ENCODE assay signal across 26 mouse cellular contexts in genomic region chr7:138503016-138503415, GRCm38 (mm10).
A peak's percentile ranks its signal among the peaks of the same experiment; 100 is the strongest.
DNase-seq lines count a peak whose midpoint lies in the region; ATAC-seq and TF ChIP-seq lines count a peak whose summit lies in the region.
"Had no signal": no experiment of that assay in that cellular context is flagged by ENCODE, and none has a peak within 500 bp of the region (broad histone marks: within the 10 kb centered on the region; RNA-seq: fewer than 3 reads in every experiment).

No protein-coding gene starts in this region.

- no peak overlapping the region for H3K4me2 ChIP-seq in hindbrain, embryonic 13.5 days
- H3K4me2 ChIP-seq in kidney, postnatal 0 days (ENCODE audit: low read length) = no peak overlapping the region
- H3K4me2 ChIP-seq in midbrain, embryonic 11.5 days = no peak overlapping the region
- H3K4me2 ChIP-seq in neural tube, embryonic 11.5 days (ENCODE audit: low read depth) = no peak overlapping the region
- H3K4me2 ChIP-seq: hindbrain, embryonic 14.5 days; limb, embryonic 12.5 days; liver, embryonic 12.5 days; midbrain, embryonic 13.5 days; neural tube, embryonic 13.5 days had no signal

- no peaks in the 10 kb centered on the region for H3K36me3 ChIP-seq in hindbrain, embryonic 10.5 days
- H3K36me3 ChIP-seq in hindbrain, embryonic 13.5 days = no peaks in the 10 kb centered on the region
- no peaks in the 10 kb centered on the region for H3K36me3 ChIP-seq in kidney, postnatal 0 days (ENCODE audit: insufficient read depth, low read length)
- H3K36me3 ChIP-seq in midbrain, embryonic 10.5 days = no peaks in the 10 kb centered on the region
- H3K36me3 ChIP-seq in midbrain, embryonic 11.5 days (ENCODE audit: control insufficient read depth, insufficient read depth, low read length) = no peaks in the 10 kb centered on the region
- no peaks in the 10 kb centered on the region for H3K36me3 ChIP-seq in neural tube, embryonic 11.5 days (ENCODE audit: control insufficient read depth, insufficient read depth, low read length)
- H3K36me3 ChIP-seq: forebrain, embryonic 10.5 days; limb, embryonic 12.5 days; liver, embryonic 12.5 days; midbrain, embryonic 13.5 days; neural tube, embryonic 13.5 days had no signal

- peaks cover 27% of the 10 kb centered on the region for H3K4me1 ChIP-seq in hindbrain, embryonic 10.5 days (replicated peaks)
- H3K4me1 ChIP-seq in hindbrain, embryonic 13.5 days (replicated peaks) = peaks cover 17% of the 10 kb centered on the region; the same call in 1 of the 2 replicates
- no peaks in the 10 kb centered on the region for H3K4me1 ChIP-seq in kidney, postnatal 0 days (replicated peaks; ENCODE audit: insufficient read depth, low read length)
- peaks cover 10% of the 10 kb centered on the region for H3K4me1 ChIP-seq in midbrain, embryonic 10.5 days
- no peaks in the 10 kb centered on the region for H3K4me1 ChIP-seq in midbrain, embryonic 11.5 days (ENCODE audit: control insufficient read depth, insufficient read depth, low read length)
- 0 out of 2 replicates have a peak, but pooled peaks cover 3% of the 10 kb centered on the region for H3K4me1 ChIP-seq in neural tube, embryonic 11.5 days (ENCODE audit: control insufficient read depth, insufficient read depth, low read length)
- H3K4me1 ChIP-seq: limb, embryonic 12.5 days; liver, embryonic 12.5 days had no signal

- peak overlapping the region; percentile 40; the same call in 1 of the 2 replicates for H3K27ac ChIP-seq in hindbrain, embryonic 10.5 days
- H3K27ac ChIP-seq in hindbrain, embryonic 13.5 days = no peak overlapping the region
- no peak overlapping the region for H3K27ac ChIP-seq in kidney, postnatal 0 days
- peak overlapping the region; percentile 42; the same call in 1 of the 2 replicates for H3K27ac ChIP-seq in midbrain, embryonic 10.5 days (replicated peaks)
- H3K27ac ChIP-seq in midbrain, embryonic 11.5 days (ENCODE audit: low read depth, low read length) = no peak overlapping the region
- no peak overlapping the region for H3K27ac ChIP-seq in neural tube, embryonic 11.5 days (ENCODE audit: low read depth, low read length)
- H3K27ac ChIP-seq: forebrain, embryonic 10.5 days; heart, adult 2 months; hindbrain, embryonic 14.5 days; limb, embryonic 12.5 days; liver, embryonic 12.5 days; midbrain, embryonic 13.5 days; neural tube, embryonic 13.5 days had no signal

- H3K9ac ChIP-seq in hindbrain, embryonic 13.5 days = no peak overlapping the region
- no peak overlapping the region for H3K9ac ChIP-seq in kidney, postnatal 0 days (ENCODE audit: low read depth, low read length)
- H3K9ac ChIP-seq in midbrain, embryonic 11.5 days (ENCODE audit: low read length) = no peak overlapping the region
- no peak overlapping the region for H3K9ac ChIP-seq in neural tube, embryonic 11.5 days (ENCODE audit: low read length)
- H3K9ac ChIP-seq: hindbrain, embryonic 14.5 days; limb, embryonic 12.5 days; liver, embryonic 12.5 days; midbrain, embryonic 13.5 days; neural tube, embryonic 13.5 days had no signal

- no peak overlapping the region for H3K4me3 ChIP-seq in hindbrain, embryonic 10.5 days
- no peak overlapping the region for H3K4me3 ChIP-seq in hindbrain, embryonic 13.5 days
- H3K4me3 ChIP-seq in kidney, postnatal 0 days (replicated peaks; ENCODE audit: low read depth, low read length) = no peak overlapping the region
- H3K4me3 ChIP-seq in midbrain, embryonic 10.5 days = no peak overlapping the region
- H3K4me3 ChIP-seq in midbrain, embryonic 11.5 days (ENCODE audit: low read depth, low read length) = no peak overlapping the region
- H3K4me3 ChIP-seq in neural tube, embryonic 11.5 days (ENCODE audit: low read depth, low read length) = no peak overlapping the region
- H3K4me3 ChIP-seq: forebrain, embryonic 10.5 days; heart, adult 2 months; limb, embryonic 12.5 days; liver, embryonic 12.5 days; midbrain, embryonic 13.5 days; neural tube, embryonic 13.5 days had no signal

- ATAC-seq in hindbrain, embryonic 13.5 days (ENCODE audit: low FRiP score) = no peak
- peak; percentile 40; the same call in 1 of the 2 replicates for ATAC-seq in kidney, postnatal 0 days (replicated peaks; ENCODE audit: low FRiP score, low read depth)
- no peak for ATAC-seq in midbrain, embryonic 11.5 days (ENCODE audit: low FRiP score)
- ATAC-seq in neural tube, embryonic 11.5 days (ENCODE audit: insufficient read depth, low FRiP score, low TSS enrichment) = no peak
- ATAC-seq: CD4-positive, CD25-positive, alpha-beta regulatory T cell, adult 4 months; forebrain, embryonic 16.5 days; inflammation-experienced regulatory T-cells, adult 6 months; liver, embryonic 12.5 days; midbrain, embryonic 13.5 days had no signal

- TF ChIP-seq CTCF in kidney, postnatal 0 days (IDR thresholded peaks at IDR 0.05; ENCODE audit: low read depth) = no peak

- H3K9me3 ChIP-seq in hindbrain, embryonic 10.5 days = no peaks in the 10 kb centered on the region
- H3K9me3 ChIP-seq in hindbrain, embryonic 13.5 days = 0 out of 2 replicates have a peak, but pooled peaks cover 4% of the 10 kb centered on the region
- no peaks in the 10 kb centered on the region for H3K9me3 ChIP-seq in kidney, postnatal 0 days (replicated peaks; ENCODE audit: low read length)
- no peaks in the 10 kb centered on the region for H3K9me3 ChIP-seq in midbrain, embryonic 10.5 days (replicated peaks)
- no peaks in the 10 kb centered on the region for H3K9me3 ChIP-seq in midbrain, embryonic 11.5 days (ENCODE audit: control insufficient read depth, low read length)
- no peaks in the 10 kb centered on the region for H3K9me3 ChIP-seq in neural tube, embryonic 11.5 days (ENCODE audit: control insufficient read depth, low read length)
- H3K9me3 ChIP-seq: liver, embryonic 12.5 days; midbrain, embryonic 13.5 days; neural tube, embryonic 13.5 days had no signal

- WGBS in hindbrain, embryonic 10.5 days = 71% methylated on average over 3 of the region's 3 CpGs
- WGBS in hindbrain, embryonic 13.5 days = 60% methylated on average over 3 of the region's 3 CpGs
- 43% methylated on average over 3 of the region's 3 CpGs for WGBS in kidney, postnatal 0 days
- 95% methylated on average over 3 of the region's 3 CpGs for WGBS in midbrain, embryonic 10.5 days
- WGBS in midbrain, embryonic 11.5 days = 83% methylated on average over 3 of the region's 3 CpGs
- WGBS in neural tube, embryonic 11.5 days = 36% methylated on average over 3 of the region's 3 CpGs

- H3K27me3 ChIP-seq in hindbrain, embryonic 10.5 days (ENCODE audit: insufficient read depth, poor library complexity, severe bottlenecking) = no peaks in the 10 kb centered on the region
- H3K27me3 ChIP-seq in hindbrain, embryonic 13.5 days = no peaks in the 10 kb centered on the region
- H3K27me3 ChIP-seq in kidney, postnatal 0 days (ENCODE audit: insufficient read depth, low read length) = no peaks in the 10 kb centered on the region
- H3K27me3 ChIP-seq in midbrain, embryonic 10.5 days (ENCODE audit: low read depth, poor library complexity, severe bottlenecking) = no peaks in the 10 kb centered on the region
- H3K27me3 ChIP-seq in midbrain, embryonic 11.5 days (ENCODE audit: control insufficient read depth, insufficient read depth, low read length) = no peaks in the 10 kb centered on the region
- no peaks in the 10 kb centered on the region for H3K27me3 ChIP-seq in neural tube, embryonic 11.5 days (ENCODE audit: control insufficient read depth, insufficient read depth, low read length)
- H3K27me3 ChIP-seq: limb, embryonic 12.5 days; liver, embryonic 12.5 days; midbrain, embryonic 13.5 days; neural tube, embryonic 13.5 days had no signal

- no peak for DNase-seq in hindbrain, embryonic 10.5 days (ENCODE audit: low spot score)
- peak; percentile 64 for DNase-seq in kidney, postnatal 0 days (ENCODE audit: low spot score)
- DNase-seq in kidney, postnatal 36 days = no peak
- DNase-seq in midbrain, embryonic 10.5 days (ENCODE audit: low spot score) = no peak
- no peak for DNase-seq in midbrain, embryonic 11.5 days (ENCODE audit: low spot score, missing footprints)
- peak; percentile 40 for DNase-seq in neural tube, embryonic 11.5 days (ENCODE audit: low spot score)
- DNase-seq in left cerebral cortex, adult 11 months (ENCODE audit: low spot score) = no peak
- DNase-seq: adrenal gland, postnatal 14 days; cerebellum, adult 2 months; cerebellum, postnatal 36 days; gastrocnemius, postnatal 25 days; heart, adult 2 months; layer of hippocampus, postnatal 36 days; lung, postnatal 10 days; right cerebral cortex, adult 18-20 months; right cerebral cortex, postnatal 4 days had no signal

Comparison
In these comparisons a context has a peak if more than half of its experiments do, and no peak if none do; other contexts are left out.
1. DNase-seq: peak in kidney, postnatal 0 days (single experiment) and neural tube, embryonic 11.5 days (single experiment); none in hindbrain, embryonic 10.5 days (single experiment), kidney, postnatal 36 days (0 of 2), midbrain, embryonic 10.5 days (single experiment), midbrain, embryonic 11.5 days (single experiment) and left cerebral cortex, adult 11 months (single experiment).
2. H3K27ac ChIP-seq: peak in hindbrain, embryonic 10.5 days (single experiment) and midbrain, embryonic 10.5 days (single experiment); none in hindbrain, embryonic 13.5 days (single experiment), kidney, postnatal 0 days (single experiment), midbrain, embryonic 11.5 days (single experiment) and neural tube, embryonic 11.5 days (single experiment).